Mouse (Mus musculus): Measurements from ENCODE around the gene Galnt7.

The Galnt7 gene

GRCm38 (mm10) chr8:57585128-57585442 lies 67.7 kb downstream of the Galnt7 start:
- no peak for DNase-seq (ENCODE audit: low read depth, low spot score)

GRCm38 (mm10) chr8:57584416-57585127 lies 68.3 kb downstream of the Galnt7 start:
- no peak for DNase-seq (ENCODE audit: low read depth, low spot score)

- DNase-seq (ENCODE audit: low read depth, low spot score) = peak; percentile 40
Observed at GRCm38 (mm10) chr8:57579845-57580244, 73.0 kb downstream of the Galnt7 start.

GRCm38 (mm10) chr8:57577301-57577700 lies 75.5 kb downstream of the Galnt7 start:
- no peak for DNase-seq (ENCODE audit: low read depth, low spot score)

- peak; percentile 52 for DNase-seq (ENCODE audit: low read depth, low spot score)
Observed at GRCm38 (mm10) chr8:57576238-57576637, 76.6 kb downstream of the Galnt7 start.

- DNase-seq (ENCODE audit: low read depth, low spot score) = no peak
Observed at GRCm38 (mm10) chr8:57575336-57575735, 77.5 kb downstream of the Galnt7 start.

GRCm38 (mm10) chr8:57574398-57574797 lies 78.4 kb downstream of the Galnt7 start:
- DNase-seq (ENCODE audit: low read depth, low spot score) = peak; percentile 79

GRCm38 (mm10) chr8:57573844-57574243 lies 79.0 kb downstream of the Galnt7 start:
- DNase-seq (ENCODE audit: low read depth, low spot score) = no peak

GRCm38 (mm10) chr8:57569886-57570285 lies 82.9 kb downstream of the Galnt7 start:
- DNase-seq (ENCODE audit: low read depth, low spot score) = no peak

GRCm38 (mm10) chr8:57569400-57569795 lies 83.4 kb downstream of the Galnt7 start:
- DNase-seq (ENCODE audit: low read depth, low spot score) = no peak

- DNase-seq (ENCODE audit: low read depth, low spot score) = no peak
Observed at GRCm38 (mm10) chr8:57568633-57569399, 84.0 kb downstream of the Galnt7 start.

GRCm38 (mm10) chr8:57567998-57568397 lies 84.8 kb downstream of the Galnt7 start:
- no peak for DNase-seq (ENCODE audit: low read depth, low spot score)

GRCm38 (mm10) chr8:57565039-57565438 lies 87.8 kb downstream of the Galnt7 start:
- DNase-seq (ENCODE audit: low read depth, low spot score) = no peak

GRCm38 (mm10) chr8:57563726-57564125 lies 89.1 kb downstream of the Galnt7 start:
- DNase-seq (ENCODE audit: low read depth, low spot score) = no peak

- no peak for DNase-seq (ENCODE audit: low read depth, low spot score)
Observed at GRCm38 (mm10) chr8:57562741-57563140, 90.1 kb downstream of the Galnt7 start.

GRCm38 (mm10) chr8:57560926-57561325 lies 91.9 kb downstream of the Galnt7 start:
- DNase-seq (ENCODE audit: low read depth, low spot score) = no peak

- no peak for DNase-seq (ENCODE audit: low read depth, low spot score)
Observed at GRCm38 (mm10) chr8:57552102-57553032, 100.5 kb downstream of the Galnt7 start.

GRCm38 (mm10) chr8:57547581-57547980 lies 105.3 kb downstream of the Galnt7 start:
- DNase-seq (ENCODE audit: low read depth, low spot score) = no peak

GRCm38 (mm10) chr8:57546834-57547233 lies 106.0 kb downstream of the Galnt7 start:
- no peak for DNase-seq (ENCODE audit: low read depth, low spot score)

GRCm38 (mm10) chr8:57546401-57546800 lies 106.4 kb downstream of the Galnt7 start:
- DNase-seq (ENCODE audit: low read depth, low spot score) = no peak

GRCm38 (mm10) chr8:57541405-57541804 lies 111.4 kb downstream of the Galnt7 start:
- no peak for DNase-seq (ENCODE audit: low read depth, low spot score)

GRCm38 (mm10) chr8:57540951-57541350 lies 111.9 kb downstream of the Galnt7 start:
- no peak for DNase-seq (ENCODE audit: low read depth, low spot score)
